Mouse (Mus musculus) lung, embryonic 14.5 days (tissue): ENCODE measurements around the gene S100pbp. TPM values are rescaled to one million over a fixed set of nuclear protein-coding genes. Genes with fewer than 3 reads are reported as not detected.
A peak's percentile ranks its signal among the peaks of the same experiment; 100 is the strongest.
"Not testable (repeated sequence)": the region's sequence is repeated elsewhere in the genome, so short reads cannot be mapped to it uniquely, and the experiment has no call there.

ENCODE experiments used
- ATAC-seq: fragments of 200-750 bp; cut with Nextera tagmentation; 2 replicates; pipeline ENCODE4 v1.8.0; 2017; ENCODE audit warnings: mild to moderate bottlenecking, moderate TSS enrichment, moderate library complexity; ENCODE audit not compliant: insufficient read depth
- DNase-seq: peaks from one replicate; pipeline ENCODE4 v3.0.0-alpha.2; 2015
- H3K27ac ChIP-seq: fragments of 300-500 bp; sonication (generic); 2 replicates; pipeline ENCODE4 v1.5.1; 2014; ENCODE audit warnings: low read depth, mild to moderate bottlenecking, moderate library complexity
- H3K27me3 ChIP-seq: fragments of 300-500 bp; sonication (generic); 2 replicates; pipeline ENCODE4 v1.6.1; 2014; ENCODE audit warnings: low read length, control low read depth; ENCODE audit not compliant: insufficient read depth
- H3K36me3 ChIP-seq: fragments of 300-500 bp; sonication (generic); 2 replicates; pipeline ENCODE4 v1.6.1; 2014; ENCODE audit warnings: control low read depth; ENCODE audit not compliant: insufficient read depth
- H3K4me1 ChIP-seq: fragments of 300-500 bp; sonication (generic); 2 replicates; pipeline ENCODE4 v1.6.1; 2014; ENCODE audit warnings: antibody characterized with exemption, control low read depth; ENCODE audit not compliant: insufficient read depth
- H3K4me2 ChIP-seq: fragments of 300-500 bp; sonication (generic); 2 replicates; pipeline ENCODE4 v1.6.1; 2014; ENCODE audit warnings: mild to moderate bottlenecking
- H3K4me3 ChIP-seq: fragments of 300-500 bp; sonication (generic); 2 replicates; pipeline ENCODE4 v1.5.1; 2014; ENCODE audit warnings: low read depth, low read length
- H3K9ac ChIP-seq: fragments of 300-500 bp; sonication (generic); 2 replicates; pipeline ENCODE4 v1.6.1; 2014
- H3K9me3 ChIP-seq: fragments of 300-500 bp; sonication (generic); 2 replicates; pipeline ENCODE4 v1.6.1; 2016; ENCODE audit warnings: low read depth, low read length, control low read depth
- CTCF ChIP-seq: IDR thresholded peaks from 2 replicates; pipeline ENCODE4 v1.5.1; 2016; ENCODE audit warnings: antibody characterized with exemption, low read depth
- WGBS: fragments of 180-500 bp; shearing (Covaris S2); extraction: QIAGEN DNeasy Blood & Tissue Kit; methylation state at CpG from one replicate; pipeline ENCODE4 v1.1.7; 2014; 5-methylcytosine and 5-hydroxymethylcytosine counted together
- polyA plus RNA-seq: library from polyadenylated mRNA; unstranded; fragments of >200 nt; fragmentation: Nextera tagmentation; extraction: Ambion mirVana; gene quantifications from 2 replicates; pipeline ENCODE4 v1.2.1, GENCODE M21; 2014

The S100pbp gene
- polyA plus RNA-seq, 1 experiment from 2014 or later, result 17.3 TPM

DNA sequence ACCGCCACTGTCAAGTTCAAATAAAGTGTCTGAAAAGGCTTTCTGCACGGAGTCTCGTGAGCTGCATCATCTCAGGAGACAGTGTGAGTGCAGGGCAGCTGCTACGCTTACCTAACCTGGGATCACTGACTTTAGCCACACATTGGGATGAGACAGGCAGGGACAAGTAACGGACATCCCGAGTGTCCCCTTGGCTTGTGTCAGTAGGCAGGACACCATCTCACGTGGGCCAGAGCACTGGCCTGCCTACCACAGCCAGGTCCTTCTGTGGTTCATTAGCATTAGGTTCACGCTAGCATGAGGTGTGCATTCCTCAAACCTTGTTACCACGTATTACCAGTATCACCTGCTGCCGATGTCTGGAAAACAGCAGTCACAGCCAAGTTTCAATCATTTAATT lies 29.7 kb upstream of the S100pbp start:
- no peak for TF ChIP-seq CTCF
- Histone ChIP-seq H3K9ac (no peak overlapping the region), H3K27me3 (0 out of 2 replicates have a peak, but pooled peaks cover 7% of the 10 kb centered on the region), H3K4me1 (peaks cover 6% of the 10 kb centered on the region; the same call in 1 of the 2 replicates), H3K36me3 (peaks cover 81% of the 10 kb centered on the region), H3K9me3 (no peaks in the 10 kb centered on the region), H3K27ac (no peak overlapping the region), H3K4me3 (no peak overlapping the region), H3K4me2 (no peak overlapping the region)
- no peak for DNase-seq
- WGBS, result 85% methylated on average over 10 of the region's 10 CpGs
- ATAC-seq, result no peak

DNA sequence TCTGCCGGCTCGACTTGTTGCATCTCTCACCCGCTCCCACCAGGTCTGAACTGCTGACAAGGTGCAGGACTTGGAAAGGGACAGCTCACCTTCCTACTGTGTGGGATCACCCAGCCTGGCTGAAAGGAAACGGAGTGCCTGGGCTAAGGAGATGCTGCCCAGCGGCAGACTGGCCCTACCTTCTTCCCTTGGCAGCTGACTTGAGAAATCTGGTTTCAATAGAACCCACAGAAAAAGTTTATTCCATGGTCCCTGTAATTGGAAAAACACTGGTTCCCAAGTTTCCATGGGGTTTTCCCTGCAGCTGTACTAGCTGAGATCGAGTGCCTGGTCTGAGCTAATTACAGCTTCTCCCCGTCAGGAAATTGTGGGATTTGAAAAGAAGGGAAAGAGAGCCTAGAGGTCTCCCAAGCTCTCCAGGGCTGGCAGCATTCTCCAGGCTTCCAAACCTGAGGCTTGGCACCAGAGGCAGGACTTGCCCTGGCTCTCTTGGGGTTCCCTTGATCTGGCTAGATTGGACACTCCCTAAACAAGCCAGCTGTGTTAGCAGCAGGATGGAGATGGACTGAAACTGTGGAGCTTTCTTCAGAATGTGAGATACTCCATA lies 29.1 kb upstream of the S100pbp start:
- Histone ChIP-seq H3K4me1 (peaks cover 6% of the 10 kb centered on the region; the same call in 1 of the 2 replicates), H3K27ac (no peak overlapping the region), H3K4me3 (no peak overlapping the region), H3K9ac (no peak overlapping the region), H3K36me3 (peaks cover 86% of the 10 kb centered on the region), H3K9me3 (no peaks in the 10 kb centered on the region), H3K4me2 (no peak overlapping the region), H3K27me3 (0 out of 2 replicates have a peak, but pooled peaks cover 7% of the 10 kb centered on the region)
- no peak for ATAC-seq
- no peak for DNase-seq
- TF ChIP-seq CTCF, result no peak
- 83% methylated on average over 7 of the region's 7 CpGs for WGBS

DNA sequence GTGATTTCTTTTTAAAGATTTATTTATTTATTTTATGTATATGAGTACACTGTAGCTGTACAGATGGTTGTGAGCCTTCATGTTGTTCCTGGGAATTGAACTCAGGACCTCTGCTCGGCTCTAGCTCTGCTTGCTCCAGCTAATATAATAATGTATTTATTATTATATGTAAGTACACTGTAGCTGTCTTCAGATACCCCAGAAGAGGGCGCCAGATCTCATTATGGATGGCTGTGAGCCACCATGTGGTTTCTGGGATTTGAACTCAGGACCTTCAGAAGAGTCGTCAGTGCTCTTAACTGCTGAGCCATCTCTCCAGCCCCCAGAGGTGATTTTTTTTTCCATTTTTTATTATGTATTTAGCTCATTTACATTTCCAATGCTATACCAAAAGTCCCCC lies 23.0 kb upstream of the S100pbp start:
- TF ChIP-seq CTCF, result peak; percentile 40
- H3K27me3 ChIP-seq, H3K4me1 ChIP-seq, H3K4me3 ChIP-seq, H3K9me3 ChIP-seq, H3K4me2 ChIP-seq, H3K27ac ChIP-seq, ATAC-seq, H3K9ac ChIP-seq: not testable (repeated sequence)
- 70% methylated on average over 3 of the region's 3 CpGs for WGBS
- DNase-seq, result peak; percentile 51
- H3K36me3 ChIP-seq, result peaks cover 87% of the 10 kb centered on the region

DNA sequence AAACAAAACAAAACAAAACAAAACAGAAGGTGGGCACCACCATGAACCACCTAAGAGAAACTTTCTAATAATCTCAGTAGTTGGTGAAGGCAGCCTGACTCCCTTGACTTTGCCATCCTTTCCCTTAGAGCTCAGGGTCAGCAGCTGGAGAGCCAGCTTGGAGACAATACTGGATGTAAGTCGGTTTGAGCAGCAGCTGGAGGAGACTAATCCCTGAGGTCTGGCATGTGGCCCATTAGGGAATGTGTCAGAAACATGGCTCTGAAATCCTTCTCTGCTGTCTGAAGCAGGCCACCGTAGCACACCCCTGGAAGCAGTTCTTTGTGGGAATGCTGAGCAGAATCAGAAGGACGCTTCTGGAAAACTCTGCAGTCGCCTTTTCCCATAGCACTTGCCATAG lies 21.9 kb upstream of the S100pbp start:
- Histone ChIP-seq H3K4me3 (no peak overlapping the region), H3K27ac (no peak overlapping the region), H3K9me3 (no peaks in the 10 kb centered on the region), H3K27me3 (no peaks in the 10 kb centered on the region), H3K36me3 (peaks cover 87% of the 10 kb centered on the region), H3K4me1 (no peaks in the 10 kb centered on the region), H3K4me2 (no peak overlapping the region), H3K9ac (no peak overlapping the region)
- ATAC-seq (no peak), DNase-seq (peak; percentile 65)
- TF ChIP-seq CTCF, result no peak
- WGBS, result 61% methylated on average over 4 of the region's 4 CpGs

DNA sequence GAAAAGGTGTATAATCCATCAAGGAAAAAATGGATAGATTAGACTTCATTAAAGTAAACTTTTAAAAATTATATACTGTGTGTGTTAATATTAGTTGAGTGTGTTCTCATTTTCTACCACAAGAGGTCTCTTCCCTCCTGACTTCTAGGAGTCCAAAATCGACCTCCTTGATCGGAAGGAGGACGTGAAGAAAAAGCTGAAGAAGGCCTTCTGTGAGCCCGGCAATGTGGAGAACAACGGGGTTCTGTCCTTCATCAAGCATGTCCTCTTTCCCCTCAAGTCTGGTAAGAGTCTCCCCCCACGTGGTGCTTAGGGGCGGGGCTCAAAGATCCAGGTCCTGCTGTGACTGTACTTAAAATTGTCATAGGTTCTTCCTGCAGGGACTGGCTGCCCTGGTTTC lies 20.0 kb upstream of the S100pbp start:
- H3K36me3 ChIP-seq, result peaks cover 86% of the 10 kb centered on the region
- no peak overlapping the region for H3K27ac ChIP-seq
- peak; percentile 72 for TF ChIP-seq CTCF
- H3K4me3 ChIP-seq, result no peak overlapping the region
- H3K4me1 ChIP-seq, result no peaks in the 10 kb centered on the region
- H3K9me3 ChIP-seq, result no peaks in the 10 kb centered on the region
- no peak overlapping the region for H3K9ac ChIP-seq
- H3K4me2 ChIP-seq, result no peak overlapping the region
- ATAC-seq, result no peak
- H3K27me3 ChIP-seq, result no peaks in the 10 kb centered on the region
- peak; percentile 82 for DNase-seq
- WGBS, result 55% methylated on average over 7 of the region's 7 CpGs

DNA sequence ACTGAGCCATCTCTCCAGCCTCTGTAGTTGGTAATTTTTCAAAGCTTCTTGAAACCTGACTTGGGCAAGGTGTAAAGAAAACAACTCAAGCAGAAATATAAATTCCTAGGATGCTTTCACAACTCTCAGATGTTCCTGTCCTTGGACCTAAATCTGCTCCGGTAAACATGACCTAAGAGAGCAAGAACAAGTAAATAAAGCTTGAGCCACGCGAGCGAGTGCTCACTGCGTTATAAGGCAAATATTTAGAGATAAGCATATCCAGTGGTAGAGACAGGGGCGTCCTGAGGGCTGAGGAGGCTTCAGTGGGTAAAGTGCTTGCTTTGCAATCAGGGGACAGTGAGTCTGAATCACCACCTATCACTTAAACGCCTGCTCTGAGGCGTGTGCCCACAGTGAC lies 17.3 kb upstream of the S100pbp start:
- Histone ChIP-seq H3K36me3 (peaks cover 91% of the 10 kb centered on the region), H3K4me2 (no peak overlapping the region), H3K9ac (no peak overlapping the region), H3K9me3 (no peaks in the 10 kb centered on the region), H3K4me3 (no peak overlapping the region), H3K4me1 (no peaks in the 10 kb centered on the region), H3K27me3 (no peaks in the 10 kb centered on the region), H3K27ac (no peak overlapping the region)
- no peak for TF ChIP-seq CTCF
- DNase-seq (no peak), ATAC-seq (no peak)
- WGBS, result 37% methylated on average over 8 of the region's 8 CpGs

DNA sequence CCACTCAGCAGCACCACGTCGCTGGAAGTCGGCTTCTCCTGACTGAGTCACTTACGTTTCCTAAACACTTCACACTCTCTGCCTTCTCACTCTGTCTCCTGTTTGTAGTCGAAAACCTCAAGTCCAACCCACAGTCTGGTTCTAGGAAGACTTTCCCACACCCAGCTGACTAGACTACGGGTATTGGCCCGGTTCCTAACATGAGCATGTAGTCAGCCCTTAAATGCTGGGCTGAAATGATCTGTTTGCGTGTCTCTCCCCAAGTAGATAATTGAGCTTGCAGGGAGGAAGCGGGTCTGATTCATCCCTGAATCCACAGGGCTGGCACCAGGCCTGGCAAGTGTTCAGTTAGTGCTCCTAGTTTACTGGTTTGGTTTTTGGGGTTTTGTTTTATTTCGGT lies 15.1 kb upstream of the S100pbp start:
- Histone ChIP-seq H3K36me3 (peaks cover 90% of the 10 kb centered on the region), H3K9ac (no peak overlapping the region), H3K9me3 (no peaks in the 10 kb centered on the region), H3K4me3 (no peak overlapping the region), H3K27me3 (no peaks in the 10 kb centered on the region), H3K27ac (no peak overlapping the region), H3K4me1 (no peaks in the 10 kb centered on the region), H3K4me2 (no peak overlapping the region)
- no peak for DNase-seq
- 92% methylated on average over 10 of the region's 10 CpGs for WGBS
- no peak for ATAC-seq
- no peak for TF ChIP-seq CTCF
